Mouse (Mus musculus) hindbrain, embryonic 12.5 days (tissue): Measurements from ENCODE around the gene Osbpl7. TPM values are rescaled to one million over a fixed set of nuclear protein-coding genes. Genes with fewer than 3 reads are reported as not detected.

Source experiments
- ATAC-seq: fragments of 200-750 bp; cut with Nextera tagmentation; 2 replicates; pipeline ENCODE4 v1.8.0; 2017; ENCODE audit warnings: moderate TSS enrichment; ENCODE audit not compliant: low FRiP score
- H3K27ac ChIP-seq: fragments of 300-500 bp; sonication (generic); 2 replicates; pipeline ENCODE4 v1.5.1; 2016; ENCODE audit warnings: mild to moderate bottlenecking
- H3K27me3 ChIP-seq: fragments of 300-500 bp; sonication (generic); 2 replicates; pipeline ENCODE4 v1.6.1; 2016; ENCODE audit warnings: mild to moderate bottlenecking
- H3K36me3 ChIP-seq: fragments of 300-500 bp; sonication (generic); 2 replicates; pipeline ENCODE4 v1.6.1; 2016; ENCODE audit warnings: mild to moderate bottlenecking
- H3K4me1 ChIP-seq: fragments of 300-500 bp; sonication (generic); 2 replicates; pipeline ENCODE4 v1.6.1; 2016
- H3K4me2 ChIP-seq: fragments of 300-500 bp; sonication (generic); replicated peaks from 2 replicates; pipeline ENCODE4 v1.6.1; 2016; ENCODE audit warnings: mild to moderate bottlenecking
- H3K4me3 ChIP-seq: fragments of 300-500 bp; sonication (generic); 2 replicates; pipeline ENCODE4 v1.5.1; 2016; ENCODE audit warnings: mild to moderate bottlenecking
- H3K9ac ChIP-seq: fragments of 300-500 bp; sonication (generic); 2 replicates; pipeline ENCODE4 v1.6.1; 2016; ENCODE audit warnings: mild to moderate bottlenecking, moderate library complexity
- H3K9me3 ChIP-seq: fragments of 300-500 bp; sonication (generic); replicated peaks from 2 replicates; pipeline ENCODE4 v1.6.1; 2016; ENCODE audit warnings: mild to moderate bottlenecking
- WGBS: fragments of 180-500 bp; shearing (Covaris S2); methylation state at CpG from one replicate; pipeline ENCODE4 v1.1.7; 2016; 5-methylcytosine and 5-hydroxymethylcytosine counted together
- microRNA-seq: library from miRNA; unstranded; fragments of <30 nt; microRNA quantifications from one replicate; pipeline ENCODE4, GENCODE M21; 2017
- polyA plus RNA-seq: library from polyadenylated mRNA; unstranded; fragments of >200 nt; fragmentation: Nextera tagmentation; extraction: Ambion mirVana; gene quantifications from 2 replicates; pipeline ENCODE4 v1.2.1, GENCODE M21; 2016

Gene Osbpl7
- polyA plus RNA-seq, 1 experiment from 2014 or later, result 11.9 TPM

- Histone ChIP-seq H3K4me1 (no peaks in the 10 kb centered on the region), H3K9me3 (no peaks in the 10 kb centered on the region), H3K4me2 (no peak overlapping the region), H3K27ac (no peak overlapping the region), H3K36me3 (no peaks in the 10 kb centered on the region), H3K4me3 (no peak overlapping the region), H3K27me3 (peaks cover 31% of the 10 kb centered on the region), H3K9ac (no peak overlapping the region)
- 28% methylated on average over 9 of the region's 9 CpGs for WGBS
- ATAC-seq, result no peak
Observed at GRCm38 (mm10) chr11:97101722-97102121, 51.3 kb downstream of the Osbpl7 start.

- Histone ChIP-seq H3K4me3 (no peak overlapping the region), H3K36me3 (no peaks in the 10 kb centered on the region), H3K4me2 (no peak overlapping the region), H3K9me3 (no peaks in the 10 kb centered on the region), H3K27me3 (peaks cover 16% of the 10 kb centered on the region), H3K4me1 (no peaks in the 10 kb centered on the region), H3K27ac (no peak overlapping the region), H3K9ac (no peak overlapping the region)
- ATAC-seq, result no peak
- 95% methylated on average over 10 of the region's 10 CpGs for WGBS
Observed at GRCm38 (mm10) chr11:97103163-97104090, 53.0 kb downstream of the Osbpl7 start.

GRCm38 (mm10) chr11:97104091-97104483 lies 53.7 kb downstream of the Osbpl7 start:
- H3K27me3 ChIP-seq, result peaks cover 11% of the 10 kb centered on the region
- H3K27ac ChIP-seq, result no peak overlapping the region
- H3K9ac ChIP-seq, result no peak overlapping the region
- no peak overlapping the region for H3K4me2 ChIP-seq
- no peaks in the 10 kb centered on the region for H3K4me1 ChIP-seq
- no peak for ATAC-seq
- H3K4me3 ChIP-seq, result no peak overlapping the region
- no peaks in the 10 kb centered on the region for H3K9me3 ChIP-seq
- no peaks in the 10 kb centered on the region for H3K36me3 ChIP-seq
- 87% methylated on average over 9 of the region's 9 CpGs for WGBS

GRCm38 (mm10) chr11:97108976-97109375 lies 58.5 kb downstream of the Osbpl7 start:
- Histone ChIP-seq H3K4me2 (no peak overlapping the region), H3K9me3 (no peaks in the 10 kb centered on the region), H3K36me3 (no peaks in the 10 kb centered on the region), H3K27me3 (peaks cover 20% of the 10 kb centered on the region), H3K4me1 (peaks cover 4% of the 10 kb centered on the region; the same call in 1 of the 2 replicates), H3K4me3 (no peak overlapping the region), H3K9ac (no peak overlapping the region), H3K27ac (no peak overlapping the region)
- no peak for ATAC-seq
- WGBS, result 82% methylated on average over 16 of the region's 16 CpGs

GRCm38 (mm10) chr11:97112519-97113125 lies 62.2 kb downstream of the Osbpl7 start:
- peaks cover 19% of the 10 kb centered on the region for H3K4me1 ChIP-seq
- H3K36me3 ChIP-seq, result no peaks in the 10 kb centered on the region
- H3K9ac ChIP-seq, result no peak overlapping the region
- peaks cover 56% of the 10 kb centered on the region for H3K27me3 ChIP-seq
- WGBS, result 77% methylated on average over 9 of the region's 9 CpGs
- ATAC-seq, result no peak
- no peaks in the 10 kb centered on the region for H3K9me3 ChIP-seq
- no peak overlapping the region for H3K27ac ChIP-seq
- no peak overlapping the region for H3K4me3 ChIP-seq
- H3K4me2 ChIP-seq, result no peak overlapping the region

GRCm38 (mm10) chr11:97114671-97115601 lies 64.5 kb downstream of the Osbpl7 start, which contains the start of gene Tbx21:
Gene Tbx21, minus strand, starts transcription at chr11:97115331.
- under 1% methylated on average over 87 of the region's 87 CpGs for WGBS
- H3K4me3 ChIP-seq, result peak within 1 kb of the TSS; percentile 40
- ATAC-seq, result no peak
- peak within 1 kb of the TSS; percentile 69 for H3K4me2 ChIP-seq
- peaks cover 19% of the 10 kb centered on the region for H3K4me1 ChIP-seq
- no peaks in the 10 kb centered on the region for H3K9me3 ChIP-seq
- H3K27ac ChIP-seq, result no peak within 1 kb of the TSS
- peak within 1 kb of the TSS; percentile 39; the same call in 1 of the 2 replicates for H3K9ac ChIP-seq
- H3K36me3 ChIP-seq, result no peaks in the 10 kb centered on the region
- peaks cover 76% of the 10 kb centered on the region for H3K27me3 ChIP-seq

GRCm38 (mm10) chr11:97115797-97116196 lies 65.4 kb downstream of the Osbpl7 start:
- no peaks in the 10 kb centered on the region for H3K36me3 ChIP-seq
- 0 out of 2 replicates have a peak overlapping the region, but pooled peaks have one; percentile 18 for H3K9ac ChIP-seq
- H3K27me3 ChIP-seq, result peaks cover 76% of the 10 kb centered on the region
- peak overlapping the region; percentile 69; the same call in 1 of the 2 replicates for H3K4me2 ChIP-seq
- 7% methylated on average over 11 of the region's 11 CpGs for WGBS
- no peak for ATAC-seq
- no peak overlapping the region for H3K27ac ChIP-seq
- H3K4me1 ChIP-seq, result peaks cover 25% of the 10 kb centered on the region
- no peak overlapping the region for H3K4me3 ChIP-seq
- H3K9me3 ChIP-seq, result no peaks in the 10 kb centered on the region

Small RNA genes lying within 50 kb of the gene (microRNA-seq; reads per million reads assigned to microRNA genes)
- gene Mir8103, result 1.1 reads per million

Other genes starting within 250 kb of the Osbpl7 start
- 82.8 and 88.2 TPM in 2 replicates for gene Nfe2l1, start 220.7 kb upstream of the Osbpl7 start, polyA plus RNA-seq
- gene Copz2, start 200.8 kb upstream of the Osbpl7 start, polyA plus RNA-seq, result 56.5 and 60.7 TPM in 2 replicates
- gene Cdk5rap3, start 134.1 kb upstream of the Osbpl7 start, polyA plus RNA-seq, result 98.8 and 98.9 TPM in 2 replicates
- gene Prr15l, start 122.5 kb upstream of the Osbpl7 start, polyA plus RNA-seq, result 0.53 and 1.5 TPM in 2 replicates
- 21.5 and 22.5 TPM in 2 replicates for gene Pnpo, start 106.6 kb upstream of the Osbpl7 start, polyA plus RNA-seq
- gene Sp2, start 67.7 kb upstream of the Osbpl7 start, polyA plus RNA-seq, result 19.0 and 20.8 TPM in 2 replicates
- 0.26 and 0.46 TPM in 2 replicates for gene Sp6, start 37.2 kb upstream of the Osbpl7 start, polyA plus RNA-seq
- gene Scrn2, start 20.7 kb upstream of the Osbpl7 start, polyA plus RNA-seq, result 21.2 and 23.9 TPM in 2 replicates
- 4.8 and 5.1 TPM in 2 replicates for gene Lrrc46, start 9.2 kb upstream of the Osbpl7 start, polyA plus RNA-seq
- 64.8 and 70.1 TPM in 2 replicates for gene Mrpl10, start 9.1 kb upstream of the Osbpl7 start, polyA plus RNA-seq
- gene Tbx21, start 64.7 kb downstream of the Osbpl7 start, polyA plus RNA-seq, result 0.10 TPM in 1 of 2 replicates, not detected in the other
- 10.1 and 10.5 TPM in 2 replicates for gene Tbkbp1, start 100.9 kb downstream of the Osbpl7 start, polyA plus RNA-seq
- gene Kpnb1, start 137.3 kb downstream of the Osbpl7 start, polyA plus RNA-seq, result 53.9 and 57.8 TPM in 2 replicates
- gene Npepps, start 230.0 kb downstream of the Osbpl7 start, polyA plus RNA-seq, result 119 and 133 TPM in 2 replicates